Mouse (Mus musculus) thymus, adult 2 months (tissue): ENCODE measurements around the gene Ang4.

ENCODE experiments used
- CTCF ChIP-seq: fragments of 200-500 bp; IDR thresholded peaks from 2 replicates; pipeline ENCODE4 v1.5.1; 2012; ENCODE audit warnings: mild to moderate bottlenecking, control low read depth, low read length, moderate library complexity, borderline replicate concordance; ENCODE audit not compliant: control insufficient read depth, poor library complexity, insufficient read depth; ENCODE audit errors: extremely low read depth
- POLR2A ChIP-seq: fragments of 200-500 bp; IDR thresholded peaks from 2 replicates; pipeline ENCODE4 v1.6.1; 2012; ENCODE audit warnings: mild to moderate bottlenecking, low read length, control low read depth, moderate library complexity; ENCODE audit not compliant: control insufficient read depth, poor library complexity, insufficient read depth; ENCODE audit errors: extremely low read depth

DNA sequence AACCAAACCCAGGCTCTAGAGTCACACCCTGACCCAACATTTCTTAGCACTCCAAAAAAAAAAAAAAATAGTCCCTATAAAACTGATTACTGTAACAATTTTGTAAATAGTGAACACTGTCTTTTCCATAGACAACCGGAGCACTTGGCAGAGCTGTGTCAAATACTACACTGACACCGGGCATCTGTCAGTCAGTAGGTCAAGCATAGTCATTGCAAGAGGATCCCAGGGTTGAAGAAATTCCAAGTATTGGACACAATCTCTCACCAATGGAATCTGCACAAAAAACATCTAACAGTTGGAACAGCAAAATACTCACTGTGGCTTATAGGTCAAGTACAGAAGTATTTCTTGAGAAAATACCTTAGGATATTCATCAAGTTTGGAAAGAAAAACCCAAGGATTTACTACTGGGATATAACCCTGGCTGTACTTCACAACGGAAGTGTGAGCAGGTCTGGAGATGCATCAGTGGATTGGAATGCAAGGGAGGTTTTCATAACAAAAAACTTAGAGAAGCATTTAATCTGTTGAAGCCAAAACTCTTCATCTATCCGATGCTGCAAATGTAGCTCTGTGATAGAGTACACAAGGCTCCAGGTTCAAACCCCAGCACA lies 5.6 kb upstream of the Ang4 start:
- no peak for TF ChIP-seq CTCF
- TF ChIP-seq POLR2A = no peak
